Mouse (Mus musculus): ENCODE data around the gene Zranb3. TPM values are rescaled to one million over a fixed set of nuclear protein-coding genes. Genes with fewer than 3 reads are reported as not detected.
"Not testable (repeated sequence)": the region's sequence is repeated elsewhere in the genome, so short reads cannot be mapped to it uniquely, and the experiment has no call there.

Gene Zranb3
- total RNA-seq, 2 experiments from 2014 or later, result 9.7 to 10.7 TPM

- no peak for DNase-seq (ENCODE audit: low spot score in 2 of 2)
These were observed 112.7 kb downstream of the Zranb3 start for GRCm38 (mm10) chr1:127989876-127990731.

- DNase-seq (ENCODE audit: low spot score in 2 of 2), result no peak
These were observed 113.5 kb downstream of the Zranb3 start for GRCm38 (mm10) chr1:127989387-127989786.

- no peak for DNase-seq (ENCODE audit: low spot score in 2 of 2)
These were observed 114.6 kb downstream of the Zranb3 start for GRCm38 (mm10) chr1:127988246-127988645.

GRCm38 (mm10) chr1:127985391-127985790 lies 117.5 kb downstream of the Zranb3 start:
- no peak for DNase-seq (ENCODE audit: low spot score in 2 of 2)

GRCm38 (mm10) chr1:127983274-127983993 lies 119.4 kb downstream of the Zranb3 start:
- DNase-seq (ENCODE audit: low spot score in 2 of 2), result no peak

GRCm38 (mm10) chr1:127982268-127982667 lies 120.6 kb downstream of the Zranb3 start:
- DNase-seq (ENCODE audit: low spot score in 2 of 2), result no peak

- no peak for DNase-seq (ENCODE audit: low spot score in 2 of 2)
These were observed 121.8 kb downstream of the Zranb3 start for GRCm38 (mm10) chr1:127980911-127981559.

GRCm38 (mm10) chr1:127978125-127978524 lies 124.7 kb downstream of the Zranb3 start:
- DNase-seq (ENCODE audit: low spot score in 2 of 2), result no peak

- DNase-seq (ENCODE audit: low spot score in 2 of 2), result no peak
These were observed 126.7 kb downstream of the Zranb3 start for GRCm38 (mm10) chr1:127976106-127976505.

GRCm38 (mm10) chr1:127975676-127976075 lies 127.2 kb downstream of the Zranb3 start:
- no peak for DNase-seq (ENCODE audit: low spot score in 2 of 2)

- no peak for DNase-seq (ENCODE audit: low spot score in 2 of 2)
These were observed 128.8 kb downstream of the Zranb3 start for GRCm38 (mm10) chr1:127974082-127974481.

- DNase-seq (ENCODE audit: low spot score in 2 of 2), result no peak
These were observed 132.0 kb downstream of the Zranb3 start for GRCm38 (mm10) chr1:127970870-127971269.

- no peak for DNase-seq (ENCODE audit: low spot score in 2 of 2)
These were observed 139.5 kb downstream of the Zranb3 start for GRCm38 (mm10) chr1:127963326-127963725.

GRCm38 (mm10) chr1:127961140-127961539 lies 141.7 kb downstream of the Zranb3 start:
- DNase-seq (ENCODE audit: low spot score in 2 of 2), result no peak

- DNase-seq (ENCODE audit: low spot score in 2 of 2), result no peak
These were observed 143.5 kb downstream of the Zranb3 start for GRCm38 (mm10) chr1:127959312-127959718.

GRCm38 (mm10) chr1:127958801-127959200 lies 144.0 kb downstream of the Zranb3 start:
- no peak for DNase-seq (ENCODE audit: low spot score in 2 of 2)

- DNase-seq (ENCODE audit: low spot score in 2 of 2), result no peak
These were observed 146.3 kb downstream of the Zranb3 start for GRCm38 (mm10) chr1:127956524-127956923.

- DNase-seq (ENCODE audit: low spot score in 2 of 2), result no peak
These were observed 148.0 kb downstream of the Zranb3 start for GRCm38 (mm10) chr1:127954800-127955199.

- not testable (repeated sequence) for DNase-seq (ENCODE audit: low spot score in 2 of 2)
These were observed 148.6 kb downstream of the Zranb3 start for GRCm38 (mm10) chr1:127954198-127954597.

GRCm38 (mm10) chr1:127952276-127952675 lies 150.6 kb downstream of the Zranb3 start:
- DNase-seq (ENCODE audit: low spot score in 2 of 2), result no peak

- DNase-seq (ENCODE audit: low spot score in 2 of 2), result no peak
These were observed 154.1 kb downstream of the Zranb3 start for GRCm38 (mm10) chr1:127948748-127949147.

Measured in adrenal gland, postnatal 4 days (tissue).